19 mouse cellular contexts compared by ENCODE assay signal in the genomic region with DNA sequence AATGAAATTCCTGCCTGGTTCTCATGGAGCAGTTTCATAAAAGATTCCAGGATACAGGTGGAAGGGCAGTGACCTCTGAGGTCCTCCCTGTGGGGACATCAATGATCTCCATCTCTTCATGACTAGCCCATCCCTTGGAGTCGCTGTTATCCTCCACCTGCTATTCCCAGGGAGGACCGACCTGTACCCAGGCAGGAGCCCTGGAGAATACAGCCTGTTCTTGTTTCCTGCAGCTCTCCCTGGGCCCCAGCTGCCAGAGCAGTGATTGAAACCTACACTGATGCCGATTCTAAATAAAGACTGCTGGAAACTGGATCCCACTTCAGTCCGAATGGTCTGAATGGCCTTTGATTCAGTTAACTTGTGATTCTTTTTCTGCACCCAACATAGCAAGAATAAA. TPM values are rescaled to one million over a fixed set of nuclear protein-coding genes. Genes with fewer than 3 reads are reported as not detected.
A peak's percentile ranks its signal among the peaks of the same experiment; 100 is the strongest.
DNase-seq lines count a peak whose midpoint lies in the region; ATAC-seq lines count a peak whose summit lies in the region.
"Had no signal": no experiment of that assay in that cellular context is flagged by ENCODE, and none has a peak within 500 bp of the region (broad histone marks: within the 10 kb centered on the region; RNA-seq: fewer than 3 reads in every experiment).

No protein-coding gene starts in this region.

- WGBS in embryonic facial prominence, embryonic 13.5 days: 85% methylated on average over 4 of the region's 4 CpGs
- 92% methylated on average over 4 of the region's 4 CpGs for WGBS in embryonic facial prominence, embryonic 10.5 days
- WGBS in liver, embryonic 13.5 days (ENCODE audit: insufficient replicate concordance): 87% methylated on average over 4 of the region's 4 CpGs
- WGBS in liver, embryonic 11.5 days: 91% methylated on average over 4 of the region's 4 CpGs
- WGBS in midbrain, embryonic 15.5 days: 93% methylated on average over 4 of the region's 4 CpGs
- 94% methylated on average over 4 of the region's 4 CpGs for WGBS in midbrain, embryonic 16.5 days

- no peaks in the 10 kb centered on the region for H3K9me3 ChIP-seq in embryonic facial prominence, embryonic 13.5 days
- no peaks in the 10 kb centered on the region for H3K9me3 ChIP-seq in embryonic facial prominence, embryonic 10.5 days
- H3K9me3 ChIP-seq in liver, embryonic 13.5 days (replicated peaks): no peaks in the 10 kb centered on the region
- no peaks in the 10 kb centered on the region for H3K9me3 ChIP-seq in liver, embryonic 11.5 days (ENCODE audit: control insufficient read depth, low read length)
- no peaks in the 10 kb centered on the region for H3K9me3 ChIP-seq in midbrain, embryonic 15.5 days
- H3K9me3 ChIP-seq in midbrain, embryonic 16.5 days (replicated peaks; ENCODE audit: control insufficient read depth, low read length, poor library complexity, severe bottlenecking): no peaks in the 10 kb centered on the region
- H3K9me3 ChIP-seq: G1E; neural tube, embryonic 12.5 days had no signal

- no peak overlapping the region for H3K9ac ChIP-seq in embryonic facial prominence, embryonic 13.5 days
- H3K9ac ChIP-seq in liver, embryonic 13.5 days: no peak overlapping the region
- H3K9ac ChIP-seq in liver, embryonic 11.5 days (ENCODE audit: low read depth, low read length): no peak overlapping the region
- no peak overlapping the region for H3K9ac ChIP-seq in midbrain, embryonic 15.5 days
- H3K9ac ChIP-seq in midbrain, embryonic 16.5 days (ENCODE audit: low read depth, low read length): no peak overlapping the region

- H3K27ac ChIP-seq in embryonic facial prominence, embryonic 13.5 days: no peak overlapping the region
- no peak overlapping the region for H3K27ac ChIP-seq in embryonic facial prominence, embryonic 10.5 days (replicated peaks)
- H3K27ac ChIP-seq in liver, embryonic 13.5 days: no peak overlapping the region
- no peak overlapping the region for H3K27ac ChIP-seq in liver, embryonic 11.5 days (ENCODE audit: low read depth, low read length)
- H3K27ac ChIP-seq in midbrain, embryonic 15.5 days: no peak overlapping the region
- H3K27ac ChIP-seq in midbrain, embryonic 16.5 days (ENCODE audit: low read length): no peak overlapping the region
- H3K27ac ChIP-seq: neural tube, embryonic 12.5 days had no signal

- H3K4me1 ChIP-seq in embryonic facial prominence, embryonic 13.5 days: peaks cover 6% of the 10 kb centered on the region; the same call in 1 of the 2 replicates
- peaks cover 14% of the 10 kb centered on the region for H3K4me1 ChIP-seq in embryonic facial prominence, embryonic 10.5 days
- H3K4me1 ChIP-seq in liver, embryonic 13.5 days (replicated peaks): peaks cover 49% of the 10 kb centered on the region
- H3K4me1 ChIP-seq in liver, embryonic 11.5 days (replicated peaks; ENCODE audit: control insufficient read depth, insufficient read depth, low read length): peaks cover 15% of the 10 kb centered on the region
- H3K4me1 ChIP-seq in midbrain, embryonic 15.5 days: peaks cover 18% of the 10 kb centered on the region
- peaks cover 12% of the 10 kb centered on the region for H3K4me1 ChIP-seq in midbrain, embryonic 16.5 days (ENCODE audit: control insufficient read depth, insufficient read depth, low read length)
- H3K4me1 ChIP-seq: neural tube, embryonic 12.5 days had no signal

- H3K4me3 ChIP-seq in embryonic facial prominence, embryonic 13.5 days: no peak overlapping the region
- no peak overlapping the region; the same call in 1 of the 2 replicates for H3K4me3 ChIP-seq in embryonic facial prominence, embryonic 10.5 days
- H3K4me3 ChIP-seq in liver, embryonic 13.5 days (replicated peaks): peak overlapping the region; percentile 78; the same call in 1 of the 2 replicates
- no peak overlapping the region for H3K4me3 ChIP-seq in liver, embryonic 11.5 days (ENCODE audit: low read depth, low read length)
- 0 out of 2 replicates have a peak overlapping the region, but pooled peaks have one; percentile 65 for H3K4me3 ChIP-seq in midbrain, embryonic 15.5 days
- H3K4me3 ChIP-seq in midbrain, embryonic 16.5 days (ENCODE audit: low read depth, low read length): no peak overlapping the region

- no peak for DNase-seq in embryonic facial prominence, embryonic 10.5 days (ENCODE audit: low spot score)
- DNase-seq in heart, adult 11 months: peak; percentile 83
- no peak for DNase-seq in heart, adult 9 months (ENCODE audit: low spot score in 2 of 2)
- no peak for DNase-seq in liver, embryonic 13.5 days
- DNase-seq in liver, embryonic 11.5 days (ENCODE audit: low spot score): no peak
- DNase-seq: adrenal gland, postnatal 36 days; cerebellum, adult 2 months; heart, postnatal 14 days; kidney, adult 9 months; layer of hippocampus, postnatal 36 days; liver; right cerebral cortex, postnatal 14 days; thymus, postnatal 14 days had no signal

- no peaks in the 10 kb centered on the region for H3K27me3 ChIP-seq in embryonic facial prominence, embryonic 13.5 days
- H3K27me3 ChIP-seq in embryonic facial prominence, embryonic 10.5 days (replicated peaks; ENCODE audit: low read depth, poor library complexity, severe bottlenecking): no peaks in the 10 kb centered on the region
- no peaks in the 10 kb centered on the region for H3K27me3 ChIP-seq in liver, embryonic 13.5 days
- H3K27me3 ChIP-seq in liver, embryonic 11.5 days (replicated peaks; ENCODE audit: control insufficient read depth, insufficient read depth, low read length): no peaks in the 10 kb centered on the region
- no peaks in the 10 kb centered on the region for H3K27me3 ChIP-seq in midbrain, embryonic 15.5 days (replicated peaks)
- H3K27me3 ChIP-seq in midbrain, embryonic 16.5 days (ENCODE audit: control insufficient read depth, insufficient read depth, low read depth, low read length): no peaks in the 10 kb centered on the region
- H3K27me3 ChIP-seq: neural tube, embryonic 12.5 days had no signal

- H3K36me3 ChIP-seq in embryonic facial prominence, embryonic 13.5 days: peaks cover under 1% of the 10 kb centered on the region
- peaks cover 13% of the 10 kb centered on the region for H3K36me3 ChIP-seq in embryonic facial prominence, embryonic 10.5 days (replicated peaks)
- H3K36me3 ChIP-seq in liver, embryonic 13.5 days: peaks cover 9% of the 10 kb centered on the region
- no peaks in the 10 kb centered on the region for H3K36me3 ChIP-seq in liver, embryonic 11.5 days (ENCODE audit: control insufficient read depth, insufficient read depth, low read length)
- no peaks in the 10 kb centered on the region for H3K36me3 ChIP-seq in midbrain, embryonic 15.5 days (replicated peaks)
- H3K36me3 ChIP-seq in midbrain, embryonic 16.5 days (ENCODE audit: control insufficient read depth, insufficient read depth, low read length): no peaks in the 10 kb centered on the region
- H3K36me3 ChIP-seq: neural tube, embryonic 12.5 days had no signal

- H3K4me2 ChIP-seq in embryonic facial prominence, embryonic 13.5 days: 0 out of 2 replicates have a peak overlapping the region, but pooled peaks have one; percentile 79
- H3K4me2 ChIP-seq in liver, embryonic 13.5 days: 0 out of 2 replicates have a peak overlapping the region, but pooled peaks have one; percentile 84
- no peak overlapping the region; the same call in 1 of the 2 replicates for H3K4me2 ChIP-seq in liver, embryonic 11.5 days
- H3K4me2 ChIP-seq in midbrain, embryonic 15.5 days: no peak overlapping the region
- H3K4me2 ChIP-seq in midbrain, embryonic 16.5 days (ENCODE audit: low read length): no peak overlapping the region

- no peak for ATAC-seq in embryonic facial prominence, embryonic 13.5 days (ENCODE audit: insufficient number of reproducible peaks, insufficient read depth, low FRiP score, low TSS enrichment, low read depth)
- no peak for ATAC-seq in liver, embryonic 13.5 days (ENCODE audit: low read depth)
- ATAC-seq in liver, embryonic 11.5 days (replicated peaks; ENCODE audit: low FRiP score): no peak
- ATAC-seq in midbrain, embryonic 15.5 days (replicated peaks): no peak
- ATAC-seq in midbrain, embryonic 16.5 days: no peak
- ATAC-seq: CD4-positive, CD25-positive, alpha-beta regulatory T cell, adult 4 months had no signal

RNA-seq across cellular contexts. Expression of gene Ccdc57, which starts 1.2 kb away (rescaled TPM):
- polyA plus RNA-seq in embryonic facial prominence, embryonic 13.5 days (2015; fragmentation: Nextera tagmentation; extraction: Ambion mirVana): 6.1 and 6.8 TPM in 2 replicates
- 6.5 and 6.8 TPM in 2 replicates for polyA plus RNA-seq in embryonic facial prominence, embryonic 10.5 days (2016; fragmentation: Nextera tagmentation; extraction: Ambion mirVana)
- polyA plus RNA-seq in liver, embryonic 13.5 days (2015; fragmentation: Nextera tagmentation; extraction: Ambion mirVana): 1.8 TPM in 2 replicates
- 4.2 and 4.7 TPM in 2 replicates for polyA plus RNA-seq in liver, embryonic 11.5 days (2014; fragmentation: Nextera tagmentation; extraction: Ambion mirVana)
- 7.4 and 8.2 TPM in 2 replicates for polyA plus RNA-seq in midbrain, embryonic 15.5 days (2015; fragmentation: Nextera tagmentation; extraction: Ambion mirVana)
- polyA plus RNA-seq in midbrain, embryonic 16.5 days (2015; fragmentation: Nextera tagmentation; extraction: Ambion mirVana): 6.8 and 7.1 TPM in 2 replicates

RNA-seq across cellular contexts. Expression of gene Slc16a3, which starts 16.8 kb away (rescaled TPM):
- polyA plus RNA-seq in embryonic facial prominence, embryonic 13.5 days (2015; fragmentation: Nextera tagmentation; extraction: Ambion mirVana): 56.4 and 63.4 TPM in 2 replicates
- 131 and 182 TPM in 2 replicates for polyA plus RNA-seq in embryonic facial prominence, embryonic 10.5 days (2016; fragmentation: Nextera tagmentation; extraction: Ambion mirVana)
- 71.4 and 81.7 TPM in 2 replicates for polyA plus RNA-seq in liver, embryonic 13.5 days (2015; fragmentation: Nextera tagmentation; extraction: Ambion mirVana)
- polyA plus RNA-seq in liver, embryonic 11.5 days (2014; fragmentation: Nextera tagmentation; extraction: Ambion mirVana): 257 and 272 TPM in 2 replicates
- polyA plus RNA-seq in midbrain, embryonic 15.5 days (2015; fragmentation: Nextera tagmentation; extraction: Ambion mirVana): 8.4 and 10.4 TPM in 2 replicates
- 9.0 and 10.0 TPM in 2 replicates for polyA plus RNA-seq in midbrain, embryonic 16.5 days (2015; fragmentation: Nextera tagmentation; extraction: Ambion mirVana)

RNA-seq across cellular contexts. Expression of gene Csnk1d, which starts 59.7 kb away (rescaled TPM):
- 132 and 134 TPM in 2 replicates for polyA plus RNA-seq in embryonic facial prominence, embryonic 13.5 days (2015; fragmentation: Nextera tagmentation; extraction: Ambion mirVana)
- polyA plus RNA-seq in embryonic facial prominence, embryonic 10.5 days (2016; fragmentation: Nextera tagmentation; extraction: Ambion mirVana): 129 and 133 TPM in 2 replicates
- polyA plus RNA-seq in liver, embryonic 13.5 days (2015; fragmentation: Nextera tagmentation; extraction: Ambion mirVana): 36.8 and 46.3 TPM in 2 replicates
- polyA plus RNA-seq in liver, embryonic 11.5 days (2014; fragmentation: Nextera tagmentation; extraction: Ambion mirVana): 62.2 and 66.5 TPM in 2 replicates
- 173 and 176 TPM in 2 replicates for polyA plus RNA-seq in midbrain, embryonic 15.5 days (2015; fragmentation: Nextera tagmentation; extraction: Ambion mirVana)
- polyA plus RNA-seq in midbrain, embryonic 16.5 days (2015; fragmentation: Nextera tagmentation; extraction: Ambion mirVana): 153 and 161 TPM in 2 replicates

Comparison
In these comparisons a context has a peak if more than half of its experiments do, and no peak if none do; other contexts are left out.
1. H3K4me2 ChIP-seq: peak in embryonic facial prominence, embryonic 13.5 days (single experiment) and liver, embryonic 13.5 days (single experiment); none in liver, embryonic 11.5 days (single experiment), midbrain, embryonic 15.5 days (single experiment) and midbrain, embryonic 16.5 days (single experiment).
2. H3K4me3 ChIP-seq: peak in liver, embryonic 13.5 days (single experiment) and midbrain, embryonic 15.5 days (single experiment); none in embryonic facial prominence, embryonic 13.5 days (single experiment), embryonic facial prominence, embryonic 10.5 days (single experiment), liver, embryonic 11.5 days (single experiment) and midbrain, embryonic 16.5 days (single experiment).